Mouse (Mus musculus): Measurements from ENCODE around the gene Nsf. TPM values are rescaled to one million over a fixed set of nuclear protein-coding genes. Genes with fewer than 3 reads are reported as not detected.
"Not testable (repeated sequence)": the region's sequence is repeated elsewhere in the genome, so short reads cannot be mapped to it uniquely, and the experiment has no call there.

Gene Nsf
- polyA plus RNA-seq, 1 experiment from 2014 or later: 30.5 TPM

DNA sequence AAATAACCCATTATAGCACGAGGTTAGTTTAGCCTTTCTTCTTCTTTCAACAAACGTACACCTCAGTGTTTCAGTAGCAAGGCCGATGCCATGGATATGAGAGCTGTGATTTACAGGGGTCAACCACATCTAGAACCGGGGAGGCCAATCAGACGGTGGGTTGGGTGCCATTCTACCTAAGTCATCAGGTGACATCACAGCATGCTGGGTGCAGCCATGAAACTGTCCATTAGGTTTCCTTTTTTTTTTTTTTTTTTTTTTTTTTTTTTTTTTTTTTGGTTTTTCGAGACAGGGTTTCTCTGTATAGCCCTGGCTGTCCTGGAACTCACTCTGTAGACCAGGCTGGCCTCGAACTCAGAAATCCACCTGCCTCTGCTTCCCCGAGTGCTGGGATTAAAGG is 74.4 kb downstream of the Nsf start:
- not testable (repeated sequence) for H3K36me3 ChIP-seq (ENCODE audit: control insufficient read depth, insufficient read depth, low read length); H3K4me1 ChIP-seq (ENCODE audit: control insufficient read depth, insufficient read depth, low read length); ATAC-seq (replicated peaks; ENCODE audit: insufficient number of reproducible peaks, low FRiP score, low TSS enrichment); H3K4me2 ChIP-seq; H3K9me3 ChIP-seq (replicated peaks; ENCODE audit: control insufficient read depth, low read length); H3K27me3 ChIP-seq (ENCODE audit: control insufficient read depth, insufficient read depth, low read length); H3K9ac ChIP-seq (ENCODE audit: low read depth, low read length); H3K27ac ChIP-seq (ENCODE audit: low read depth, low read length); H3K4me3 ChIP-seq (ENCODE audit: low read depth, low read length)
- 87% methylated on average over 7 of the region's 8 CpGs for WGBS (ENCODE audit: insufficient replicate concordance)

DNA sequence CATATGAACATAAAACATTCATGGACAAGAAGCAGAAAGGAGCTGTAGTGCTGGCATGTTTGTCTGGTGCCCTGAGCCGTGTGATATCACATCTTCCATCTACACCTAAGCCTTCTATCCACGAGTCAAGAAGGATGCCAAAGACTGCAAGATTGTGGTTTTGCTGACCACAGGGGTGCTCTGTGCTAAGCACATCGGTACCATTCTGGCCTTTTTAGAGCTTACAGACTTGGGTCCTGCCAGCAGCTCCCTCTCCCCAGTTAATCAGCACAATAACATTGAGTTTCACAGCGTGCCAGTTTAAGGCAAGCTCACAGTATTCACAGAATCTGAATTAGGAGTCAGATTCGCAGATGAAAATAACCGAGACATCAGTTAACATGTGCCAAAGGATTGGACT is 75.4 kb downstream of the Nsf start:
- H3K9ac ChIP-seq (ENCODE audit: low read depth, low read length): no peak overlapping the region
- H3K27ac ChIP-seq (ENCODE audit: low read depth, low read length): no peak overlapping the region
- no peak overlapping the region for H3K4me2 ChIP-seq
- peaks cover 10% of the 10 kb centered on the region for H3K36me3 ChIP-seq (ENCODE audit: control insufficient read depth, insufficient read depth, low read length)
- no peaks in the 10 kb centered on the region for H3K4me1 ChIP-seq (ENCODE audit: control insufficient read depth, insufficient read depth, low read length)
- no peak for ATAC-seq (replicated peaks; ENCODE audit: insufficient number of reproducible peaks, low FRiP score, low TSS enrichment)
- WGBS (ENCODE audit: insufficient replicate concordance): 80% methylated on average over 6 of the region's 6 CpGs
- no peaks in the 10 kb centered on the region for H3K27me3 ChIP-seq (ENCODE audit: control insufficient read depth, insufficient read depth, low read length)
- no peak overlapping the region for H3K4me3 ChIP-seq (ENCODE audit: low read depth, low read length)
- peaks cover 8% of the 10 kb centered on the region; the same call in 1 of the 2 replicates for H3K9me3 ChIP-seq (replicated peaks; ENCODE audit: control insufficient read depth, low read length)

DNA sequence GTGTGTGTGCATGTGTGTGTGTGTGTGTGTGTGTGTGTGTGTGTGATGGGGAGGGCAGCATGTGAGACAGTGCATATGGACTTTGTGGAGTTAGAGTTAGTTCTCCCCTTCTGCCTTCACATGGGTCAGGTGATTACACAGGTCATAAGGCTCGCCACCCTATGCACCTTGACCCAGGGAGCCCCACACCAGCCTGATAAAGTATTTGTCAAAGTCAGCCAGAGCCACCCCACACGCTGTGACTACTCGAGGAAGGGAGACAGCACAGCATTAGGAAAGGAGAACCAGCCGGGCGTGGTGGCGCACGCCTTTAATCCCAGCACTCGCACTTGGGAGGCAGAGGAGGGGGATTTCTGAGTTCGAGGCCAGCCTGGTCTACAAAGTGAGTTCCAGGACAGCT is 83.5 kb downstream of the Nsf start:
- H3K9me3 ChIP-seq (replicated peaks; ENCODE audit: control insufficient read depth, low read length): peaks cover 8% of the 10 kb centered on the region; the same call in 1 of the 2 replicates
- H3K4me1 ChIP-seq (ENCODE audit: control insufficient read depth, insufficient read depth, low read length): no peaks in the 10 kb centered on the region
- H3K4me2 ChIP-seq: no peak overlapping the region
- WGBS (ENCODE audit: insufficient replicate concordance): 85% methylated on average over 9 of the region's 9 CpGs
- H3K4me3 ChIP-seq (ENCODE audit: low read depth, low read length): no peak overlapping the region
- H3K27ac ChIP-seq (ENCODE audit: low read depth, low read length): no peak overlapping the region
- H3K9ac ChIP-seq (ENCODE audit: low read depth, low read length): no peak overlapping the region
- H3K27me3 ChIP-seq (ENCODE audit: control insufficient read depth, insufficient read depth, low read length): no peaks in the 10 kb centered on the region
- ATAC-seq (replicated peaks; ENCODE audit: insufficient number of reproducible peaks, low FRiP score, low TSS enrichment): no peak
- peaks cover 20% of the 10 kb centered on the region for H3K36me3 ChIP-seq (ENCODE audit: control insufficient read depth, insufficient read depth, low read length)

DNA sequence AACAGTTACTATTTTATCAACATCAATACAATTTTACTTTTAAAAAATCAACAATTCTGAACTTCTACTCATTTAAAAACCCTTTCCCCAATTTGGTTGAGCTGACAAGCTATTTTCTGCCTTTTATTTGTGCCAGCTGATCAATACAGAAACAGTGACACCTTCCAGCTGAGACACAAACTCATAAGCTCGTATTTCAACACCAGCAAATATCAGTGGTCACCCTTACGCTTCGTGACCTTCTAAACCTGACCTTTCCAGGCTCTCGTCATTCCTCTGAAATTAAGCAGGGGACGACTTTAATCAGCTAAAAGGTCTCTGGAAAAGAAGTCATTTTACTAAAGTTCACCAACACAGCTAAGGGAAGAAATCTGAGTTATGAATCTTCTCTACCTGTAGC is 86.2 kb downstream of the Nsf start:
- no peaks in the 10 kb centered on the region for H3K4me1 ChIP-seq (ENCODE audit: control insufficient read depth, insufficient read depth, low read length)
- no peaks in the 10 kb centered on the region for H3K9me3 ChIP-seq (replicated peaks; ENCODE audit: control insufficient read depth, low read length)
- H3K27me3 ChIP-seq (ENCODE audit: control insufficient read depth, insufficient read depth, low read length): no peaks in the 10 kb centered on the region
- H3K27ac ChIP-seq (ENCODE audit: low read depth, low read length): no peak overlapping the region
- no peak for ATAC-seq (replicated peaks; ENCODE audit: insufficient number of reproducible peaks, low FRiP score, low TSS enrichment)
- no peak overlapping the region for H3K4me2 ChIP-seq
- peaks cover 6% of the 10 kb centered on the region; the same call in 1 of the 2 replicates for H3K36me3 ChIP-seq (ENCODE audit: control insufficient read depth, insufficient read depth, low read length)
- H3K9ac ChIP-seq (ENCODE audit: low read depth, low read length): no peak overlapping the region
- WGBS (ENCODE audit: insufficient replicate concordance): 36% methylated on average over 5 of the region's 5 CpGs
- H3K4me3 ChIP-seq (ENCODE audit: low read depth, low read length): no peak overlapping the region

DNA sequence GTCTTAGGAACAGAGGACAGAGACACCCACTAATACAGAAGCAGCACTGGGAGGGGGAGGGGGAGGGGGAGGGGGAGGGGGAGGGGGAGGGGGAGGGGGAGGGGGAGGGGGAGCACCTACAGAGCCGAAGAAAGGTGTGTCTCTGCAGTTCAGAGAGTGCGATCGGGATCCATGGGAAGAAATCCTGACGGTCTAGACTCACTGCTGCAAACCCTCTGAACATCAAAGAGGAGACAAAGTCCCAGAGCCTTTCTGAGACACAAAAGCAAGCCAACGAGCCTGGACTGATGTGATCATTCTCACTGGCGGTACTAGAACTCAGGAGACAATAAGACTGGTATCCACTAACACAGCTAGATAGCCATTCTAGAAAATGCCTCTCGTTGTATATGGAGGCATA is 88.5 kb downstream of the Nsf start:
- H3K4me2 ChIP-seq: no peak overlapping the region
- no peaks in the 10 kb centered on the region for H3K36me3 ChIP-seq (ENCODE audit: control insufficient read depth, insufficient read depth, low read length)
- WGBS (ENCODE audit: insufficient replicate concordance): 72% methylated on average over 7 of the region's 7 CpGs
- H3K27ac ChIP-seq (ENCODE audit: low read depth, low read length): no peak overlapping the region
- no peaks in the 10 kb centered on the region for H3K9me3 ChIP-seq (replicated peaks; ENCODE audit: control insufficient read depth, low read length)
- H3K9ac ChIP-seq (ENCODE audit: low read depth, low read length): no peak overlapping the region
- no peak for ATAC-seq (replicated peaks; ENCODE audit: insufficient number of reproducible peaks, low FRiP score, low TSS enrichment)
- H3K4me1 ChIP-seq (ENCODE audit: control insufficient read depth, insufficient read depth, low read length): no peaks in the 10 kb centered on the region
- no peaks in the 10 kb centered on the region for H3K27me3 ChIP-seq (ENCODE audit: control insufficient read depth, insufficient read depth, low read length)
- no peak overlapping the region for H3K4me3 ChIP-seq (ENCODE audit: low read depth, low read length)

DNA sequence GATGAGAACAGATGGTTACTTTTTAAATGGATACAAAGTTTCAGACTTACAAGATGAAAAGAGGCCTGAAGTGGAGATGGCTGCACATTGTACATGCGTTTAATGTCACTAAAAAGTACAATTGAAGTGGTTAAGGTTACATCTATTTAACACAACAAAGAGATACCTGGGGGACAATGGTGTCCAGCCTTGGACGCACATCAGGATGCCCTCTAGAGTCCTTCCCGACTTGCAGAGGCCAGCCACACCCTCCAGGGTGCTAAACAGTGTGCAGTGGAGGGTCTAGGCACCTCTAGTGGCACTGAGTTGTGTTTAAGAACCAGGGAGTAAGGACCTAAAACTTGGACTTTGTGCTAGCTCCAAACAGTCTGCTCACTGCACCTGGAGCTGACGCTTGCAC is 89.4 kb downstream of the Nsf start:
- no peak overlapping the region for H3K9ac ChIP-seq (ENCODE audit: low read depth, low read length)
- no peak overlapping the region for H3K4me3 ChIP-seq (ENCODE audit: low read depth, low read length)
- H3K4me2 ChIP-seq: no peak overlapping the region
- WGBS (ENCODE audit: insufficient replicate concordance): 86% methylated on average over 4 of the region's 4 CpGs
- ATAC-seq (replicated peaks; ENCODE audit: insufficient number of reproducible peaks, low FRiP score, low TSS enrichment): no peak
- no peaks in the 10 kb centered on the region for H3K4me1 ChIP-seq (ENCODE audit: control insufficient read depth, insufficient read depth, low read length)
- no peak overlapping the region for H3K27ac ChIP-seq (ENCODE audit: low read depth, low read length)
- H3K36me3 ChIP-seq (ENCODE audit: control insufficient read depth, insufficient read depth, low read length): no peaks in the 10 kb centered on the region
- no peaks in the 10 kb centered on the region for H3K9me3 ChIP-seq (replicated peaks; ENCODE audit: control insufficient read depth, low read length)
- H3K27me3 ChIP-seq (ENCODE audit: control insufficient read depth, insufficient read depth, low read length): no peaks in the 10 kb centered on the region

DNA sequence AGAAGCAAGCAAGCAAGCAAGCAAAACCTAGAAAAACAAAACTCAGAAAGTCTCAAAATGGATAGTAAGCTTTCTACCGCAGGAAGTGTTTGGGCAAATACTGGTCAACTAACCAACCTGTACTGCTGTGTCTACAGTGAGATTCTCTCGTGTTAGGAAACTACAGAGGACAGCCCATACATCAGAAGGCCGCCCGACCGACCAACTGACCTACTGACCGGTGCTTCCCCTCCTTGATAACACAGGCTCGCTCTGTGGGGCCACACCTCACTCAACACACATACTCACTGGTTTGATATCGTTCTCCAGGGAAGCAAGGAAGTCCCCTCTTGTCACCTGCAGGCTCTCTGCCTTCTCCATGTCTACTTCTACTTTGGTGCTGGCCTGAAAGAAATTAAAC is 90.9 kb downstream of the Nsf start:
- no peaks in the 10 kb centered on the region for H3K27me3 ChIP-seq (ENCODE audit: control insufficient read depth, insufficient read depth, low read length)
- H3K27ac ChIP-seq (ENCODE audit: low read depth, low read length): no peak overlapping the region
- H3K4me1 ChIP-seq (ENCODE audit: control insufficient read depth, insufficient read depth, low read length): no peaks in the 10 kb centered on the region
- no peaks in the 10 kb centered on the region for H3K36me3 ChIP-seq (ENCODE audit: control insufficient read depth, insufficient read depth, low read length)
- H3K4me2 ChIP-seq: no peak overlapping the region
- H3K9me3 ChIP-seq (replicated peaks; ENCODE audit: control insufficient read depth, low read length): no peaks in the 10 kb centered on the region
- no peak overlapping the region for H3K4me3 ChIP-seq (ENCODE audit: low read depth, low read length)
- no peak overlapping the region for H3K9ac ChIP-seq (ENCODE audit: low read depth, low read length)
- WGBS (ENCODE audit: insufficient replicate concordance): 50% methylated on average over 8 of the region's 8 CpGs
- ATAC-seq (replicated peaks; ENCODE audit: insufficient number of reproducible peaks, low FRiP score, low TSS enrichment): no peak

DNA sequence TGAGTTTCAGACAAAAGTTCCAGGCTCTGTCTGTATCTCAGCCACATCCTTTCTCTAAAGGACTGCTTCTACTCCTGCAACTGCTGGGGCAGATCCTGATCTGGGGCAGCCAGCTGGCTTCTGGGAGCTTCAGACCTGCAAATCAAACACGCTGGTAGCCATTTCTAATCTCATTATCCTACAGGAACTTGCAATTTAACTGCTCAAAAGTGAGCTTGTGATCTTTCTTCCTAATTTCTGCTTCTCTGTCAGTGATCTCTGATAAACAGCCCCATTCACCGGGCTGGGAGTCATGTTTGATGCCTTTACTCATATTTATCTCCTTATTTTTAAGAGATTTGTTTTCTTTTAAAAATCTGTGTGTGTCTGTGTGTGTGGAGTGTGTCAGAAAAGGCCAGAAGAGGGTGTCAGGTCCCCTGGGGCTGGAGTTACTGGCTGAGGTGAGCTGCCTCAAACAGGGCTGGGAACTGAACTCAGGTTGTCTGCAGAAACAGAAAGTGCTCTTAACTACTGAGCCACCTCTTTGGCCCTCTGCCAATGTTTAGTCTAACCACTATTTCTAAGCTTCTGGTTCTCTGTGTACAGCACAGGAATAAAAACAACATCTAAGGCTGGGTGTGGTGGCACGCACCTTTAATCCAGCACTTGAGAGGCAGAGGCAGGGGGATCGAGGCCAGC is 93.8 kb downstream of the Nsf start:
- H3K4me2 ChIP-seq: no peak overlapping the region
- H3K36me3 ChIP-seq (ENCODE audit: control insufficient read depth, insufficient read depth, low read length): no peaks in the 10 kb centered on the region
- 76% methylated on average over 4 of the region's 4 CpGs for WGBS (ENCODE audit: insufficient replicate concordance)
- no peaks in the 10 kb centered on the region for H3K4me1 ChIP-seq (ENCODE audit: control insufficient read depth, insufficient read depth, low read length)
- H3K27ac ChIP-seq (ENCODE audit: low read depth, low read length): no peak overlapping the region
- H3K4me3 ChIP-seq (ENCODE audit: low read depth, low read length): no peak overlapping the region
- H3K27me3 ChIP-seq (ENCODE audit: control insufficient read depth, insufficient read depth, low read length): no peaks in the 10 kb centered on the region
- H3K9ac ChIP-seq (ENCODE audit: low read depth, low read length): no peak overlapping the region
- no peak for ATAC-seq (replicated peaks; ENCODE audit: insufficient number of reproducible peaks, low FRiP score, low TSS enrichment)
- no peaks in the 10 kb centered on the region for H3K9me3 ChIP-seq (replicated peaks; ENCODE audit: control insufficient read depth, low read length)

DNA sequence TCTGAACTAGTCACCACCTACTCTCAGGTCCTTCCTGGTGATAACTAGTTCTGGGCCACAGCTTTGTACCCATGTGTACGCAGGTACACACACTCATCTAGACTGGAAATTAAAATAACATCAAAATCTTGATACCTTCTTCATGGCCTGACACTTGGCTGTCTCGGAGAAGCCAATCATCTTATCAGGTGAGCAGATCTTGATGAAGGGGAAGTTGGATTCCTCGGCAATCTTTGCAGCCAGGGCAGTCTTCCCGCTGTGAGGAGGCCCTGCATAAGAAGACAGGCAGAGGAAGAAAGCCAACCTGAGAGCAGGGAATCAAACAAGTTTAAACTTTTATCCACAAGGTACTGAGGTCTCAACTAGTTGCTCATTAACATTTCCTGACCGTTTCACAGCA is 95.1 kb downstream of the Nsf start:
- Histone ChIP-seq H3K36me3 (ENCODE audit: control insufficient read depth, insufficient read depth, low read length) (no peaks in the 10 kb centered on the region), H3K9ac (ENCODE audit: low read depth, low read length) (no peak overlapping the region), H3K4me1 (ENCODE audit: control insufficient read depth, insufficient read depth, low read length) (no peaks in the 10 kb centered on the region), H3K4me3 (ENCODE audit: low read depth, low read length) (no peak overlapping the region), H3K9me3 (replicated peaks; ENCODE audit: control insufficient read depth, low read length) (no peaks in the 10 kb centered on the region), H3K27ac (ENCODE audit: low read depth, low read length) (no peak overlapping the region), H3K27me3 (ENCODE audit: control insufficient read depth, insufficient read depth, low read length) (no peaks in the 10 kb centered on the region), H3K4me2 (no peak overlapping the region)
- ATAC-seq (replicated peaks; ENCODE audit: insufficient number of reproducible peaks, low FRiP score, low TSS enrichment): no peak
- 47% methylated on average over 5 of the region's 5 CpGs for whole genome bisulfite sequencing (ENCODE audit: insufficient replicate concordance)

Data from heart, embryonic 11.5 days (tissue).